Mouse (Mus musculus): ENCODE data around the gene Abcg4. TPM values are rescaled to one million over a fixed set of nuclear protein-coding genes. Genes with fewer than 3 reads are reported as not detected.

The Abcg4 gene
- total RNA-seq, 2 experiments from 2014 or later, result 2.5 to 7.4 TPM

- ATAC-seq (replicated peaks; ENCODE audit: poor library complexity), result no peak
Observed at GRCm38 (mm10) chr9:44287003-44287400, 1.4 kb downstream of the Abcg4 start.

- ATAC-seq (replicated peaks; ENCODE audit: poor library complexity), result 0 out of 2 replicates have a peak, but pooled peaks have one; percentile 19
Observed at GRCm38 (mm10) chr9:44286256-44286850, 2.1 kb downstream of the Abcg4 start.

- no peak for ATAC-seq (replicated peaks; ENCODE audit: poor library complexity)
Observed at GRCm38 (mm10) chr9:44283183-44283582, 5.2 kb downstream of the Abcg4 start.

- no peak for ATAC-seq (replicated peaks; ENCODE audit: poor library complexity)
Observed at GRCm38 (mm10) chr9:44269973-44270372, 18.4 kb downstream of the Abcg4 start.

GRCm38 (mm10) chr9:44269077-44269476 lies 19.3 kb downstream of the Abcg4 start:
- no peak for ATAC-seq (replicated peaks; ENCODE audit: poor library complexity)

- ATAC-seq (replicated peaks; ENCODE audit: poor library complexity), result peak; percentile 61
Observed at GRCm38 (mm10) chr9:44268432-44268831, 20.0 kb downstream of the Abcg4 start, which contains the start of gene Nlrx1. Nlrx1 (minus strand) TSS chr9:44268599.

GRCm38 (mm10) chr9:44268027-44268360 lies 20.4 kb downstream of the Abcg4 start:
- peak; percentile 87 for ATAC-seq (replicated peaks; ENCODE audit: poor library complexity)

- 0 out of 2 replicates have a peak, but pooled peaks have one; percentile 18 for ATAC-seq (replicated peaks; ENCODE audit: poor library complexity)
Observed at GRCm38 (mm10) chr9:44267319-44268026, 20.9 kb downstream of the Abcg4 start.

- peak; percentile 30 for ATAC-seq (replicated peaks; ENCODE audit: poor library complexity)
Observed at GRCm38 (mm10) chr9:44266478-44267226, 21.8 kb downstream of the Abcg4 start.

GRCm38 (mm10) chr9:44261388-44261787 lies 27.0 kb downstream of the Abcg4 start:
- ATAC-seq (replicated peaks; ENCODE audit: poor library complexity), result no peak

- peak; percentile 76 for ATAC-seq (replicated peaks; ENCODE audit: poor library complexity)
Observed at GRCm38 (mm10) chr9:44259014-44259413, 29.4 kb downstream of the Abcg4 start.

GRCm38 (mm10) chr9:44256213-44256612 lies 32.2 kb downstream of the Abcg4 start:
- ATAC-seq (replicated peaks; ENCODE audit: poor library complexity), result no peak

GRCm38 (mm10) chr9:44255136-44255521 lies 33.3 kb downstream of the Abcg4 start:
- no peak for ATAC-seq (replicated peaks; ENCODE audit: poor library complexity)

- no peak for ATAC-seq (replicated peaks; ENCODE audit: poor library complexity)
Observed at GRCm38 (mm10) chr9:44254508-44255135, 33.8 kb downstream of the Abcg4 start.

- no peak for ATAC-seq (replicated peaks; ENCODE audit: poor library complexity)
Observed at GRCm38 (mm10) chr9:44253441-44253840, 35.0 kb downstream of the Abcg4 start.

GRCm38 (mm10) chr9:44251314-44251713 lies 37.1 kb downstream of the Abcg4 start, which contains the start of gene Pdzd3:
Pdzd3 (minus strand) TSS chr9:44251471.
- no peak for ATAC-seq (replicated peaks; ENCODE audit: poor library complexity)

GRCm38 (mm10) chr9:44250445-44250844 lies 38.0 kb downstream of the Abcg4 start:
- ATAC-seq (replicated peaks; ENCODE audit: poor library complexity), result peak; percentile 24

- peak; percentile 96 for ATAC-seq (replicated peaks; ENCODE audit: poor library complexity)
Observed at GRCm38 (mm10) chr9:44249181-44250146, 39.0 kb downstream of the Abcg4 start.

- ATAC-seq (replicated peaks; ENCODE audit: poor library complexity), result no peak
Observed at GRCm38 (mm10) chr9:44247907-44248306, 40.5 kb downstream of the Abcg4 start.

- no peak for ATAC-seq (replicated peaks; ENCODE audit: poor library complexity)
Observed at GRCm38 (mm10) chr9:44243621-44244020, 44.8 kb downstream of the Abcg4 start.
